Mouse (Mus musculus) ovary, postnatal 14 days (tissue): ENCODE results near the gene Ank3.

ENCODE experiments used
- DNase-seq: peaks from one replicate; pipeline ENCODE4 v3.0.0; 2022; ENCODE audit warnings: low spot score

Gene Ank3

DNA sequence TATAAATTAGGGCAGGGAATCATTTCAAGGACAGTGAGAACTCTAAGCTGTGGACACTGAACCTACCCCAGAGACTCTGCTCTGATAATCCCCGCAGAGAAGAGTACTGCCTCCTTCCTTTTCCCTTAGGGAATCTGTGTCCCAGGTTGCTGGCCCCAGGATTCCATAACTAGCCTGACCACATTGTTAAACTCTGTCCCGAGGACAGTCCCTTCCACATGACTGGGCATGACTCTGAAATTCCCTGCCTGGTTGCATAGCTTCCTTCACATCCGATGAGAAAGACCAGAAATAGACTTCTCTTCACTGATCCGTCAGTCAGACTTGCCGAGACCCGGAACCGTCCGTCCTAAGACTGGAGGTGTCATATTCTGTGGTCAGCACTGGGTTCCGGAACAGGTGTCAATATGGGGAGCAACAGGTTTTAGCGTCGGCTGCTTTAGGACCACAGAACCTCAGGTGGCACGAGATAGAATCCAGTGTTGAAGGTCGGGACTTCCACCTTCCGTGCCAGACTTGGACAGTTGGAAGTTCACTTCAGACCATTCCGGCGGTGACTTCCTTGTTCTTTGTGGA lies 219.1 kb downstream of the Ank3 start:
- no peak for DNase-seq

DNA sequence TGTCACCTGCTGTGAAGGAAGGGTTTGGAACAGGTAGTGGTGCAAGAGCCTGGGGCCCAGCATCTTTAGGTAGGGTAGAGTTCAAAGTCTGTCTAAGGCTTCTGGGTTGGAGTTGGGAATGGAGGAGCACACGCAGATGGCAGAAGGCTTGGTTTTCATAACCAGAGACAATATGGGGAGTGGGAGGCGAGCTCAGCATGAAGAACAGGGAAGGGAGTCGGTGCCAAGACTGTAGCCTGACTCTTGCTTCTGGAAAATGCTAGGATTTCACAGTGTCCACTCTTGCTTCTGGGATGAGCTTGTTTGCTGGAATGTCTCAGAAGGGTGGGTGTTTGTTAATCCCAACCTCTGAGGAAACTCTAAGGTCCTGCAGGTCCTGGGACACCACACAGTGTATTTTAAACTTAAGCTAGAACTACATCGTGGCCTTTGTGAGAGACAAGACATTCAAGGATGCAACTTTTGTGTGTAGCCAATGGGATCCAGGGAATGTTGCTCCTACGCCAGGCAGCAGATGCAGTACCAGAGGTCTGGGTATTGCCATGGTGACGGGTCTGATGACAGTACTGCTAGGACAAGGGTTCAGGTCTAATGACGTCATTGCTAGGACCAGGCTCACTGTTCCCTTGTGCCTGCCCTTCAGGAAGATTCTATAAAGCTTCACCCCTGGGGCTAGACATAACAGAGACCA lies 222.3 kb downstream of the Ank3 start:
- no peak for DNase-seq

DNA sequence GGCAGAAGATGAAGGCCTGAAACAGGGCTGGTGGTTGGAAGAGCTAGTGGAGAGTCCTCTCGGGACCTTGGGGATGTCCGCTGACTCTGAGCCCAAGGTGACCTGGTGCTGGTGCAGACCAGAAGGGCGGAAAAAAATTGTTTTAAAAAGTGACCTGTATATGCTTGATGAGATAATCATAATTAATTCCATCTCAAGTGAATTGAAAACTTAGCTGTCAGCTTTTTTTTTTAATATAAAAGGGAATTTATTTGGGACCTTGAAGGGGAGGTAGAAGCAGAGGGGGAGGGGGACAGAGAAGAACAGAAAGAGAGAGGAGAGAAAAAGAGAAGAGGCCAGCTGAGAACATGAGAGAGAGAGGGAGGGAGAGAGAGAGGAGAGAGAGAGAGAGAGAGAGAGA lies 229.2 kb downstream of the Ank3 start:
- no peak for DNase-seq

DNA sequence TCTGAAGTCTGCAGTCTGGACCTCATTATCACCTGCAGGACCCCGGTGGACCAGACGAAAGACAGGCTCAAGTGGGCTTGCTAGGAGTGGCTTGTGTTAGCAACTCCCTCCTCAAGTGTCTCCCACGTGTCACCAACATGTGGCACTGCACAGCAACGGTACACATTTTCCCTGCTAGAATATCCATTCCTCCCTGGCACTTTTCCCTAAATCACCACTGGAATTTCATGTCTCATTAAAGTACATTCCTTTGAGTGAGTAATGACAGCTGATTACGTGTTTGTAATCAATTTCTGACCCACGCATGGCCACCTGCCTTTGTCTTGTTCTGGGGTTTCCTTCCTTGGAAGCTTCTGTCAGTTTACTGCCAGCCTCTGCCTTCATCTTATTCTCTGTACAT lies 230.2 kb downstream of the Ank3 start:
- DNase-seq = no peak

DNA sequence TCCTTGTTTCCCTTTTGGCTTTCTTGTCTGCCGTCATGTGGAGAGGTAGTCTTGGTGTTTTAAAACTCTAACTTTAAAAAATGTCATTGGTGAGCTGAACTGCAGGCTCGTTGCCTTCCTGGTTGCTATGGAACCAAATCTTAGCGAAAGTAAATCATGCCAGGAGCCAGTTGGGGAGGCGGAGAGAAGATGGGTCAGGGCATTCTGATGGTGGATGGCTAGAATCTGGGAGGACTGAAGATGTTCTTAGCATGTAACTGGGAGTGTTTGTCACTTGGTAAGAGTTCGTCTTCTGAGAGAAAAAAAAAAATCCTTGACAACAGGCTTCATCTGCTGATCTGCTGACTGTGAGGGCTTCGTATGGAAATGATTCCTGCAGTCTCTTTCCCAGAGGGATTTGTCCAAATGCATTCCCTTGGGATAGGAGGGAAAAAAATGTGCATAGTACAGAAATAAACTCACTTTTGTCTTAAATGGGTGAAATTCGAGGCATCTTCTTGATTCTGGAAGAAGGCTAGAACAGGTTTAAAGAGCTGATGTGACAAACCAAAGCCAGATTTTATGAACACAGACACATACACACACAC lies 232.3 kb downstream of the Ank3 start:
- DNase-seq = no peak

DNA sequence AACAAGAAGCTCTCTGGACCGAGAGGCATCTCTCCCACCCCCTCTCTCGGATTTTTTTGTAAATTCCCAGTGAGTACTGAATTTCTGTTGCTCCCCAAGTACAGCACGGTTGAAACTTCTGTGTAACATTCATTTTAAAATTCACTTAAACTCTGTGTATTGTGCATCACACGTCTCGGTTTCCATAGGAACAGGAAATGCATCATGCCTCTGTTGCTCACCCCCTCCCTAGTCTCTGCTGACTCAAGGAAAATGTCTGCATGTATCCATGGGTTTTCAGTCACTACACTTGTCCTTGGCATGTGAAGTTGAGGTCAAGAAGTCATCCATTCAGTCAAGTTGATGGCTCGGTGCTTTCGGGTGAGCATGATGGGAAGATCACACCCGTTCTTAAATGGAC lies 234.3 kb downstream of the Ank3 start:
- no peak for DNase-seq

DNA sequence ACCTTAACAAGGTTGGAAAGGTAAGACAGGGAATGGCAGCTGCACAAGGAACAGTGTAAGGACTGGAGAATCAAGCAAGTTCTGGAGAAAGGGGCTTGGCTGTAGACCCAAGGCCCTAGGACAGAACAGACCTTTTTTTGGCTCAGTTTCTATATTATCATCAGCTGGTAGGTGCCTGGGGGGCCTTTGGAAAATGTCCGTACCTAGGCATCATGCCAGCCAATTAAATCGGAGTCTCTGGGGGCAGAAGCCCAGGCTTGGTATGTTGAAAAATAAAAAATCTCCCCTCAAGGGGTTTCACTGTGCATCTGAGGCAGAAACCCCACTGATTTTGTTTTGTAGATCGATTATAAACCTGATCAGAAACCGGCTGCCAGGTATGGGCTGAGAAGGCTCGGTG lies 236.3 kb downstream of the Ank3 start:
- no peak for DNase-seq

DNA sequence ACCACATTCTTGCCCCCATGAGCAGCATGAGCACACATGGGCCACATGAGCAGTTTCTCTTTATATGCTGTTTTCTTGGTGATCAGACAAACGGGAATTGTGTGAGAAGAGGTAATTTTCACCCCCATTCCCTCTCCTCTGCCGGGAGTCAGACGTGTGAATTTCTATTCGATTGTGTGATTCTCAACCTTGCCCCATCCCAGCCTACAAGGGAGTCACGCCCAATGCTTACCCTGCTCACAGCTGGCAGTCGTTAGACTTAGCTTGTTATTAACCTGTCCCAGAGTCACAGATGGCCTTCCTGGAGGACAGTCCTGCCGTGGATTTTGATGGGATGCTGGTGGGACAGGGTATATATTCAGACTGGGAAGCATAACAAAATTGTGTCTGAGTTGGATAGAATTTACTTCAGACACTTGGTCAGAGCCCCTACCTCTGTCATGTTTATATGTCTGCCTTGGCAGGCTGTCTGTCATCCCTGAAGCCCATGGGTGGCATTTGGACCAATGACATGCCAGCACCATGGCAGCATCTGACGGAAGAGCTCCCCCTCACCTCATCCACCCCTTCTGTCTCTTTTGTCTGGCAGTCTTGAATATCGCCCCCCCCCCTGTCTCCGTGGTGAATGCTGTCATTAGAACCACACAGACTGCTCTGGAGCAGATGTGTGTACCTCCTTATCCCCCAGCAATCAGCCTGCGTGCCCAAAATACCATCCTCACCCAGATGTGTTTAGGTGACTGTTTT lies 237.5 kb downstream of the Ank3 start:
- DNase-seq = no peak

DNA sequence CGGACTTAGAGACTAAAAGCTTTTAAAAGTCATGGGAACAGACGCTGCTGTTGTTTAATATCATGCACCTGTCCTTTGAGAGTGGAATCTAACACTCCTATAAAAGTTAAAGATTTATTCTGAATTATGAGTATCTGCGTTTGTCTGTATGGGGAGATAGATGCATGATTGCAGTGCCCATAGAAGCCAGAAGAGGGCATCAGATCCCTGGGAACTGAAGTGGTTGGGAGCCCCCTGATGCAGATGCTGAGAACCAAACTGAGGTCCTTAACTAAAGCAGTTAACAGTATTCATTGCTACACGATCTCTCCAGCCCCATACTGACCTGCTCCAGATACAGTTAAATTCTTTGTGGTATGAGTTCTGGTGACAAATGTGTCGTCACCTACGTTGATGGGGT lies 240.6 kb downstream of the Ank3 start:
- no peak for DNase-seq

DNA sequence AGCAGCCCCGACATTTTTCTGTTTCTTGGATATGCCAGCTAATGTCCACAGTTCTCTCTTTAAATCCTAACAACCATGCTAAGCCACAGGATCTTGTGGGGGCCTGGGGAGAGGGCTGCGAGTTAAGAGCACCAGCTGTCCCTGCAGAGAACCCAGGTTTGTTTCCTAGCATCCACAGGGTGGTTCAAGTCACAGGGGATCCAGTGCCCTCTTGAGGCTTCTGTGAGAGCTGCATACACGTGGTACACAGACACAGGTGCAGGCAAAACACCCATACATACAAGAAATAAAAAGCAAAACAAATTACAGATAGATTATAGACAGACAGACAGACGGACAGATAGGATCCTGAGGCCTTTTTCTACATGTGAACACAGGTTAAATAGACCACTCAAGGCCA lies 242.0 kb downstream of the Ank3 start:
- no peak for DNase-seq

DNA sequence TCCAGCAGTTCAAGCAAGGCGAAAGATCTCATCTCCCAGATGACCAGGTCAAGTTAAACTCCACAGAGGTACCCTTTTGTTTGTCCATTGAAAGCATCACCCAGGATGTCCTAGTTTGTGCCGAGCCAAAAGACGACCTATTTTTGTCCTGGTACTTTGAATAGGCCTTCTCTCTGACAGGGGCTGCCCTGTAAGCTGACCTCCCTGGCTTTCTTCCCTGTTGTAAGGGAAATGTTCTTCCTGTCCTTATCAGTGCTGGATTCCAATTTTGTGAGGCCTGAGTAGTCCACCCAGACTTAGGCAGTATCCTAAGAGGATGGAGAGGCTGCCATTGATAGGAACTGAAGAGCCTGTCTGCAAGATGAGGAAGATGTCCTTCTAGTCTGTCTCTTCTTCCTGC lies 244.9 kb downstream of the Ank3 start:
- no peak for DNase-seq

DNA sequence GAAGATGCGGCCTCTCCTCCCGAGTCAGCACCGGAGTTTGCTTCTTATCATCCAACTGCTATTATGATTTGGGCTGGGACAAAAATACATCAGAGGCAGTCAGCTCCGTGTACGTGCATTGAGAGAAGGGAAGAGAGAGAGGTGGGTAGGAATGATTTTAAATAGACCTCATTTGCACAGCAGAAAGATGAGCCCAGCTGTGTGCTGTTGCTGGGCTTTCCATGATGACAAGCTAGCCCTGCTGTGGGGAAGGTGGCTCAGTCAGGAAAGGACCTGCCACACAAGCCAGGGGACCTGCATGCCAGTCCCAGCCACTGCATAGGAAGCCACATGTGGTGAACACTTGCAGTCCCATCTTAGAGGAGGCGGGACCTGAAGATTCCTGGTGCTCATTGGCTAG lies 245.4 kb downstream of the Ank3 start:
- no peak for DNase-seq

DNA sequence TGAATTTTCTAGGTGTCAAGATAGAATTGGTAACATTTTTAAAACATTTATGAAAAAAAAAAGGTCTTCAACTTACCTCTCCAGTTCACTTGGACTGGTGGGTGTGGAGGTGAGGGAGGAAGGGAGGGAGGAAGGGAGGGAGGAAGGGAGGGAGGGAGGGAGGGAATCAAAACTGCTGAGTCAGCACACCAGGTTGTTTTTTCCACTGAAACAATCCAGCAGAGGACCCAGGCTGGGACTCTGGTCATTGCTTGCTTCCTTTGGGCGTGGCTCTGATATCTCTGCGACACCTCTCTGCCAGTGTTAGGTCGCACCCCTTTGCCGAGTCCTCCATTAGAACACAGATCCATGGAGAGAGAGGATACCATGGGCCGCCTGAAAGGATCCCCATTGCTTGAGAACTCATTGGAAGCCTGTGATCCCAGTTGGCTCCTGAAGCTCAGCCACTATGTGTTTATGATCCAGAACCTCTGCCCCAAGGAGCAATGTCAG lies 246.8 kb downstream of the Ank3 start:
- DNase-seq = no peak

DNA sequence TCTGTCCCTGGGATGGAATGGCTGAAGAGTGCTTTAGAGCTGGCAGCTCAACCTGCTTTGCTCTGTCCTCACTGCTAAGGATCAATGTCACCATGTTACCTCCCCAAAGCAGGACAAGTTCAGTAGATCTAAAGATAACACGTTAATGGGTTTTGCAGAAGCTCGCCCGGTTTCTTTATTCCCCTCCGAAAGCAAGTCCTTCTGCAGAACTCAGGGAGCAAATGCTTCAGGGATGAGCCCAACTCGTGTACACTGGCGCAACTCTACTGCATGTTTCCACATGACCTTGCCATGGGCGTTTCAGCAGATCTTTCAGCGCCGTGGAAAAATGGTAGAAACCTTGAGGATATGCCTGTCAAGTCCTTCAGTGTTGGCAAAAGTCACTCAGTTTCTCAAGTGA lies 247.4 kb downstream of the Ank3 start:
- DNase-seq = no peak

DNA sequence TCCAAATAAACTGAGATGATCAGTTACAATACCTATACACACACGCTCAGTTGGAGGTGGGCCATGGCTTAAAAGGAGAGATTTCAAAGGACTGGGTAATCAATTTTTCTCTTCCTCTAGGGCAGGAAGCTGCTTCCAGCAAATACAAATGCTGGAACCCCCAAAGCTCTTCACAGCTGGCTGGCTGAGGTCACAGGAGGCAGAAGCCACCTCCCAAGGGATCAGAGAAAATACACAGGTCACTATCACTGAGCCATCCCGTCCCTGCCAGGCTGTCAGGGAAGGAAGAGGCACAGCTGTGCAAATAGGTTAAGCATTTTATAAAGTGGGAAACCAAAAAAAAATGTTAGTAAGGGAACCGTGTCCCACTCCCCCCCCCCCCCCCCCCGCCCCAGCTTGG lies 251.5 kb downstream of the Ank3 start:
- DNase-seq = no peak

DNA sequence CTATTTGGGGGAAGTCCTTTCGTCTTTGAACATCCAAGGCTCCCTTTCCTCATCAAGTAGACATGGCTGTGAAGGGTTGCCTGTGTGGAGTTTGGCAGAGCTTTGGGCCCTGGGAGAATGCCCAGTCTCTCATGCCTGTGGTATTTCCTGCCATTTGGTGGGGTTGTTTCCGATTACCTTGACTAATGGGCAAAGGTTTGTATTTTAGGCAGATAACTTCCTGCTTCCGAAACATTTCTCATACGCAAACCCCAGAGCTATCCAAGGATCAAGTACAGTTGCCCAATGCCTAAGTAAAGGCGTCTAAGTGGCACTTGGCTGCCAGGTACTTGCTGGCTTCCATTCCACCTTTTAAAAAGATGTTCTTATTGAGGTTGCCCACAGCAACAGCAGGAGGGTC lies 254.1 kb downstream of the Ank3 start:
- no peak for DNase-seq

DNA sequence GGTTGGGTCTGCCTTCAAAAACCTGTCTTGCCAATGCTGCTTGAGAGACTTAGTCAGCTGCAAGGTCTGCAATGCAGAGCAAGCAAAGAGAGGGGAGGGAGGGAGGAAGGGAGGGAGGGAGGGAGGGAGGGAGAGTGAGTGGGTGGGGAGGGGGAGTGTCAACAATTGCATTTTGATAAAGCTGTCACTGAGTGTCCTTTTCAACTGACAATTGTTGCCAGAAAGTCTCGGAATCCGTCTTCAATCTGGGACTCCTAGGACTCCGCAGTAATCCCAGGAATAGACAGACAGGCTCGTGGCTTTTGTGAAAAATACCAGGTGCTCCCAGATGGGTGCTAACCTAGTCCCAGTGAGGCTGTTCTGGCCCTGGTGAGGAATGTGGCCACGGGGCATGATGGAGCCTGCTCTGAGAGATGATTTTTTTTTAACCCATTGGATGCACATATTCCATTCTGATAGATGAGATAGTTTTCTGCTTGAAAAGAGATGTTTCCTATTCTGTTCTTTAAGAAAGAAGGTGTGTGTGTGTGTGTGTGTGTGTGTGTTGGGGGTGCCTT lies 254.6 kb downstream of the Ank3 start:
- no peak for DNase-seq

DNA sequence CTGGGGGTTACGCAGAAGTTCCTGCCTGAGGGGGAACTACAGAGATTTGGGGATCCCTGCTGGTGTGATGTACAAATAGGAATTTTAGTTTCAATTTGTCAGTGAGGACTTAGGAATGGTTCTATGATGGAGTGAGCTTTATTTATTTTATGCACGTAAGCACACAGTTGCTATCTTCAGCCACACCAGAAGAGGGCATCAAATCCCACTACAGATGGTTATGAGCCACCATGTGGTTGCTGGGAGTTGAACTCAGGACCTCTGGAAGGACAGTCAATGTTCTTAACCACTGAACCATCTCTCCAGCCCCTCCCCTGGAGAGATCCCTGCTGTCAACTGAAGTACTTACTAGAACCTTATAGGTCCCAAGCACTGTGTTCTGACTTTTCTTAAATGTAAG lies 255.6 kb downstream of the Ank3 start:
- no peak for DNase-seq

DNA sequence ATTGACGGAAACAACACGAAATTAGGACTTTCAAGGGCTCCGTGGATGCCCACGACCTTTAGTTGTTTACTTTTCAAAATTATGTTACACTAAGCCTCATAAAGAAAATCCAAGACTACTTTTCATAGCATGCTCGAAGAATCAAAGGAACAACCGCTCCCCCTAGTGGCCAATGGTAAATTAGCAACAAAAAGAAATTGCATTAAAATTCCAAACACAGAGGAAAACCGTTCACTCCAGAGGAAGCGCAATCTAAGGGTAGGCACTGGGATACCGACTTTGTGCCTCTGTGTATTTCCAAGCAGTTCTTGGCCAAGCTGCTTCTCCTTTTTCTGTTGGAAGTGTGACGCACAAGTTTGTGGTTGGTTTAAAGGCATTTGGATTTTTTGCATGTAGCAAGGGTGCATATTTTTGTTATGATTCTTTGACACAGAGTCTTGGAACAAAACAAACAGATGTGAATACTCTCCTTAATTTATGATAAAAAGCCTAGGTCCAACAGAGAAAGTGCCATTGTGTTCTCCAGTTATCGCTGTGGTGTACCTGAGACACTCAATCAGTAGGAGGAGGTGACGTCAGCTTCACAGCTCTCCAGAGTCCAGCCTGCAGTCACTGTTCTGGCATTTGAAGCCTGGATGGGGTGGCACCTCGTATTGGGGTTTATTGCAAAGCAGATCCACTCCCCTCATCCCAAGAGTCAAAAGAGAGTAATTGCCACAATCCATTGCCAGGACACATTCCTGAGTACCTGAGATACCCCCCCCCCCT lies 256.5 kb downstream of the Ank3 start:
- DNase-seq = peak; percentile 66

DNA sequence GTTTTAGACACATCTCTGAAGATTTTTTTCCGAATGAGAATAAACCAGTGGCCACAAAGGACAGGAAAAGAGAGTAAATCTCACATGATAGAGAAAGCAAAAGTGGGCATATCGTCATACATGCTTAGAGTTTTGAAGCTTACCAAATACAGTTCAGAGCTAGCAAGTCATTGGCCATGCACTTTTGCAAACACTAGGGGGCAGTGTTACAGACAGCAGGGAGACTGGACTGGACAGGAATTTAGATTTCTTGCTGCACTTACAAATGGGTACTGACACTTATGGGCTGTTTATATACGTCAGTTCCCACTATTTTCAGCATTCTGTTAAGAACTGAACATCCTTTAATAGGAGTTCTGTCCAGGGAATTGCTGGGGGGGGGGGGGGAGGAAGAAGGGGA lies 257.7 kb downstream of the Ank3 start:
- DNase-seq = peak; percentile 50

DNA sequence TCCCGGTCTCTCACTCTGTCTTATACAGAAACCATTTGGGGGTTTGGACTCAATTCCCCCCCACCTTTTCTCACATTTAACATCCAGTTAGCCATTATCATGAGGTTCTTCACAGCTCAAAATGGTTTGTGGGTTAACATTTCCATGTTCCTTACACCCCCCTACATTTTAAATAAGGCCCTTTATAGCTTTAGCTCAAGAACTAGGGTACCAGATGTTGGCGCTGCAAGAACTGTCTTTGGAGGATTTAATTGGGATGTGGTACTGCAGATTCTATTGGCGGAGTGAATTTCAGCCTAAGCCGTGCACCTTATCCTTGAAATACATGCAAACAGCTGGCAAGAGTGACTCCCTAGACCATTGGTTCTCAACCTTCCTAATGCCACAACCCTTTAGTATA lies 261.2 kb downstream of the Ank3 start:
- DNase-seq = no peak

DNA sequence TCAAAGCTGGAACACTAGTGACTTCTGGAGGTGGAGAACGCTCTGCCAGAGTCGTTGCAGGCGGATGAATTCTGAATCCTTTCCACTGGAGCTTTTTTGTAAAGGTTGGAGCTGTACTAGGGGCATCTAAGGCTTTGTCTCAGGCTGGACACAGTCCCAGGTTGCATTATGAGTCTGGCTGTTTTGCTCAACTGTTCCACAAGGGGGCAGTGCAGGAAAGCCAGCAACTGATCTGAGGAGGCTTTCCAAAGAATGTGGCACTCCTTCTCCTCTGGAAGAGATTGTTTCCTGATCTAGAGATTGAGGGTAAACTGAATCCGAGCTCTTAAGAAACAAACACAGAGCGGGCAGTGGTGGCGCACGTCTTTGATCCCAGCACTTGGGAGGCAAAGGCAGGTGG lies 263.8 kb downstream of the Ank3 start:
- DNase-seq = peak; percentile 79
